Mouse (Mus musculus) megakaryocyte, embryonic 14.5 days (primary cell): ENCODE results near the gene Necab2.

Experiments used
- FLI1 ChIP-seq: IDR thresholded peaks from 2 replicates; pipeline ENCODE4 v1.6.1; 2012; ENCODE audit warnings: low read length, inconsistent platforms, mixed read lengths
- GATA1 ChIP-seq: IDR thresholded peaks from 3 replicates; pipeline ENCODE4 v1.6.1; 2012; ENCODE audit warnings: mixed read lengths, low read length, inconsistent platforms, borderline replicate concordance

DNA sequence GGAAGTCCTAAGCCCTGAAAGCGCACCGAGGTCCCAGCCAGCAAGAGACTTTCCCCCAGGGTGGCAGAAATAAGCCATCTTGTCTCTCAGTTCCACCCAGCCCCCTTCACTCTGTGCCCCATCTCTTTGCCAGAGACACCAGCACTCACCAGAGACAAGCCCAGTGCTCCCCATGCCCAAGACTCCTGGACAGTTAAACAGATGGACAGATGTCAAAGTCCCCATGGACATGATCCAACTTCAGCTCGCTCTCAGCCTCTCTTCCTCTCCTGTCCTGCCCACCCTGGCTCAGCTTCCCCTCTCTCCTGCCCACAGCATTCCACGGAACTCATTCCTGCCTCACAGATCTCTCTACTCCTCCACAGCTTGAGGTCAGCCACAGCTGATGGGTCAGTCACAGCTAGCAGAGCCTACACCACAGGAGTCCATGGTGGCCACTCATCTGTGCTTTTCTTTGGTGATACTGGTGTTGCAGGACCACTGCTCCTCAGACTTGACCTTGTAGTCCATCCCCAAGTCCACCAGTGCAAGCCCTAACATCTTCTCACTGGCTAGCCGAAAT, 17.7 kb upstream of the Necab2 start:
- TF ChIP-seq GATA1 = no peak
- no peak for TF ChIP-seq FLI1
